In genomic region chr10:61203930-61204329, GRCm38 (mm10) we compare ENCODE assay signal across 41 mouse cellular contexts. TPM values are rescaled to one million over a fixed set of nuclear protein-coding genes. Genes with fewer than 3 reads are reported as not detected.
"Had no signal": no experiment of that assay in that cellular context is flagged by ENCODE, and none has a peak within 500 bp of the region (broad histone marks: within the 10 kb centered on the region; RNA-seq: fewer than 3 reads in every experiment).

No protein-coding gene starts in this region.

- H3K4me1 ChIP-seq: hindbrain, embryonic 13.5 days; hindbrain, embryonic 15.5 days; intestine, embryonic 15.5 days had no signal

- H3K9me3 ChIP-seq: heart, embryonic 10.5 days; heart, embryonic 12.5 days; heart, embryonic 13.5 days; heart, embryonic 15.5 days; hindbrain, embryonic 10.5 days; hindbrain, embryonic 12.5 days; hindbrain, embryonic 13.5 days; hindbrain, embryonic 15.5 days; intestine, embryonic 15.5 days; kidney, embryonic 15.5 days had no signal

- H3K27me3 ChIP-seq: heart, embryonic 15.5 days; hindbrain, embryonic 12.5 days; hindbrain, embryonic 15.5 days; intestine, embryonic 15.5 days; kidney, embryonic 15.5 days had no signal

- DNase-seq: heart, postnatal 10 days; heart, postnatal 14 days; heart, postnatal 36 days; heart, postnatal 4 days; kidney, adult 11 months; kidney, adult 18-20 months; kidney, adult 2 months; kidney, adult 8-10 months; kidney, adult 9 months; kidney, postnatal 10 days; kidney, postnatal 14 days; kidney, postnatal 25 days; kidney, postnatal 36 days; kidney, postnatal 4 days; layer of hippocampus, adult 9-11 months; layer of hippocampus, postnatal 36 days had no signal

- H3K4me3 ChIP-seq: heart, embryonic 10.5 days; heart, embryonic 12.5 days; heart, embryonic 13.5 days; heart, embryonic 15.5 days; hindbrain, embryonic 10.5 days; hindbrain, embryonic 12.5 days; hindbrain, embryonic 13.5 days; hindbrain, embryonic 15.5 days; intestine, embryonic 15.5 days; kidney, embryonic 15.5 days; layer of hippocampus, adult 2 months had no signal

- ATAC-seq: hindbrain, embryonic 16.5 days; hindbrain, postnatal 0 days; inflammation-experienced regulatory T-cells, adult 6 months; intestine, embryonic 15.5 days; intestine, embryonic 16.5 days; intestine, postnatal 0 days had no signal

- H3K27ac ChIP-seq: heart, embryonic 10.5 days; heart, embryonic 13.5 days; heart, embryonic 15.5 days; hindbrain, embryonic 12.5 days; hindbrain, embryonic 13.5 days; hindbrain, embryonic 14.5 days; hindbrain, embryonic 15.5 days; hindbrain, postnatal 0 days; intestine, embryonic 15.5 days; kidney, embryonic 15.5 days; kidney, postnatal 0 days; layer of hippocampus, adult 2 months had no signal

- H3K36me3 ChIP-seq: heart, embryonic 10.5 days; heart, embryonic 12.5 days; heart, embryonic 13.5 days; heart, embryonic 15.5 days; hindbrain, embryonic 10.5 days; hindbrain, embryonic 12.5 days; hindbrain, embryonic 13.5 days; hindbrain, embryonic 15.5 days; intestine, embryonic 15.5 days; kidney, embryonic 15.5 days had no signal

- H3K9ac ChIP-seq: heart, embryonic 12.5 days; heart, embryonic 13.5 days; heart, embryonic 15.5 days; hindbrain, embryonic 12.5 days; hindbrain, embryonic 13.5 days; hindbrain, embryonic 14.5 days; hindbrain, embryonic 15.5 days; intestine, embryonic 15.5 days; kidney, embryonic 15.5 days had no signal

- H3K4me2 ChIP-seq: heart, embryonic 11.5 days; heart, embryonic 12.5 days; heart, embryonic 13.5 days; heart, embryonic 15.5 days; hindbrain, embryonic 12.5 days; hindbrain, embryonic 13.5 days; hindbrain, embryonic 14.5 days; hindbrain, embryonic 15.5 days; intestine, embryonic 15.5 days; kidney, embryonic 15.5 days had no signal

RNA-seq across cellular contexts. Expression of gene Tbata, which starts 32.2 kb away (rescaled TPM):
- total RNA-seq: heart, adult 8-10 months; heart, postnatal 10 days; heart, postnatal 25 days; heart, postnatal 36 days; heart, postnatal 4 days; hematopoietic stem cell, adult 5-6 weeks had no signal
- polyA plus RNA-seq: heart, embryonic 10.5 days; heart, embryonic 11.5 days; heart, embryonic 12.5 days; heart, embryonic 13.5 days; heart, embryonic 14.5 days; hindbrain, embryonic 13.5 days; hindbrain, embryonic 14.5 days; inflammation-experienced regulatory T-cells, adult 6 months; intestine, embryonic 14.5 days; intestine, embryonic 15.5 days; intestine, embryonic 16.5 days; intestine, postnatal 0 days; kidney, embryonic 14.5 days had no signal
